Mouse (Mus musculus) Patski (cell line): ENCODE results near the gene Anks4b. TPM values are rescaled to one million over a fixed set of nuclear protein-coding genes. Genes with fewer than 3 reads are reported as not detected.

Experiments
- ATAC-seq: fragments of 100-300 bp; one replicate; pipeline ENCODE4 v1.8.0; 2021
- CTCF ChIA-PET: fragments of 350-600 bp; sonication (Branson Sonifier 250); formaldehyde crosslinking; loops from one replicate; lab custom pipeline; 2022; ENCODE audit warnings: inconsistent platforms; lab: Charles Lee
- POLR2A ChIA-PET: fragments of 350-600 bp; sonication (Branson Sonifier 250); formaldehyde crosslinking; loops from one replicate; lab custom pipeline; 2022; ENCODE audit warnings: antibody characterized with exemption, inconsistent platforms; lab: Charles Lee
- DNase-seq: peaks from one replicate; pipeline ENCODE4 v3.0.0-alpha.2; 2011; ENCODE audit warnings: low read depth, low spot score
- H3K27me3 ChIP-seq: fragments of 371-371 bp; one replicate; pipeline ENCODE4 v1.5.1; 2021
- CTCF ChIP-seq: fragments of 100-300 bp; IDR thresholded peaks from one replicate; pipeline ENCODE4 v1.5.1; 2021
- in situ Hi-C: fragments of 300-500 bp; cut with MboI; formaldehyde crosslinking; loops from 3 replicates; pipeline ENCODE4 v1.11.1; 2018; ENCODE audit warnings: low pct_unique_long_range_greater_than_20kb, mixed read lengths
- polyA plus RNA-seq: library from polyadenylated mRNA; unstranded; gene quantifications from one replicate; pipeline ENCODE4 v1.2.3, GENCODE M21; 2021

Gene Anks4b
- polyA plus RNA-seq, 1 experiment from 2014 or later, result not detected

DNA sequence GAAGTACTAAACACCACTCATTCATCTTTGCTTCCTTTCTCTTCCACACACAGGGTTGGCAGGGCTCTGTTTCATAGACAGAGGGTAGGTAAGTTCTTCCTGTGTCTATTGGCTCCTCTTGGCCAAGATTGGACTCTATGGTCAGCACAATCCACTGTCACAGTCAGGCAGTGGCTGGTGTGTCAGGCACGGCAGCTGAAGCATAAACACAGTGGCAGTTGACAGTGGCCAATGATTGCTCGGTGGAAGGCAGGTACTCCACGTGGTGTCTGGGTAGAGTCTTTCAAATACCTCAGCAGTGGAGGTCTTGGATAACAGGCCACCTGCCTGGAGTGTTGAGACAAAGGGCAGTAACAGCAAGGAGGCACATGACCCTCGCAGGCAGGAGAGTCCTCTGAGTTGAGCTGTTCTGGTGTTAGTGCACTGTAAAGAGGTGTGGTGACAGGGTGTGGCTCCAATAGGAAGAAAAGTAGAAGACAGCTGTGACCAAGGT, 15.5 kb upstream of the Anks4b start:
- in situ Hi-C loops, result no loop called here
- no peak for DNase-seq
- ChIA-PET CTCF (no interaction called here), POLR2A (no interaction called here)
- no peaks in the 10 kb centered on the region for H3K27me3 ChIP-seq
- no peak for ATAC-seq
- TF ChIP-seq CTCF, result no peak

DNA sequence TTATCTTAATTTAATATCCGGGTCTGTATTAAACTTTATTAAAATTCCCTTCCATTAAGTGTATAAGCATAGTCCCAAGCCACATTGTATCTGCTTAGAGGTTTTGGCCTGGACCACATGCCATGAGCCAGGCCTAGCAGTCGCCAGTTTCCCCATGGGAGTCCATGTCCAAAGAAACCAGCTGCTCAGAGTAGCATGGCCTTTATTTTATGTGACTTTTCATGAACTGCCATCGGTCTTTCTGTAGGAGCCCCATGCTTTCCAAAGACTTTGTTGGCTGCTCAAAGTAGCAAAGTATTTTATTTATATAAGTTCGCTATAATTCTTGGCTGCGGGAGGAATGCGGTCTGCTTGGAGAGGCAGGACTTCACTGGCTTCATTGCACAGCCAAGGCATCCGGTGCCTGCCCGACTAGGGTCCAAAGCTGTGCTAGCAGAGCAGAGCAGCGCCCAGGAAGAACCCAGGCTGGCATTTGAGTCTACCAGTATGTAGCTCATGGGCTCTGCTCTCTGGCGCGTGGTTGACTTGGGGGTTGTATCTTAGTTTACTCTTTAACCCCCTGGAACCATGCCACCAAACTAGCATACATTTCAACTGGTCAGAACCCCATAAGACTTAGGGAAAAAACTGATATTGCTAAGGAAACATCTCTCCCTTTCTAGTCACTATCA, 9.9 kb upstream of the Anks4b start:
- H3K27me3 ChIP-seq, result no peaks in the 10 kb centered on the region
- in situ Hi-C loops, result no loop called here
- ATAC-seq (no peak), DNase-seq (no peak)
- no peak for TF ChIP-seq CTCF
- ChIA-PET CTCF (no interaction called here), POLR2A (no interaction called here)

DNA sequence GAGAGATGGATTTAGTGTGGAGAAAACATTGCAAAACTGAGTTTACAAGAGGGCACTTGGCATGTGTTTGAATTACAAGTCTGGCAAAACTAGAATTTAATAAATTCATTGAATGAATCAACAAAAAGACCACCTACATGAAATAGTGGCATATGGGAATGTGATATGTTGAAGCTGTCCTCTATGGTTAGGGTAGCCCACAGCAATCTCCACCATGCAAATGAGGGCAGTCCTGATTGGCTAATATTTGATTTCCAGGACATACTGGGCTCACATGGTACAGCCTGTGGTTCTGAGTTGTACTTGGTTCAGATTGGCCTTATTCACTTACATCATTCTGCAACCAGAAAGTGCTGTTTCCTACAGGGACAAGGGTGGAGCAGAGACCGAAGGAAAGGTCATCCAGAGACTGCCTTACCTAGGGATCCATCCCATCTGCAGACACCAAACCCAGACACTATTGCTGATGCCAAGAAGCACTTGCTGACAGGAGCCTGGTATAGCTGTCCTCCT, 1.4 kb upstream of the Anks4b start:
- ATAC-seq, result no peak
- H3K27me3 ChIP-seq, result no peaks in the 10 kb centered on the region
- in situ Hi-C loops, result no loop called here
- TF ChIP-seq CTCF, result no peak
- ChIA-PET CTCF (no interaction called here), POLR2A (no interaction called here)
- DNase-seq, result no peak

DNA sequence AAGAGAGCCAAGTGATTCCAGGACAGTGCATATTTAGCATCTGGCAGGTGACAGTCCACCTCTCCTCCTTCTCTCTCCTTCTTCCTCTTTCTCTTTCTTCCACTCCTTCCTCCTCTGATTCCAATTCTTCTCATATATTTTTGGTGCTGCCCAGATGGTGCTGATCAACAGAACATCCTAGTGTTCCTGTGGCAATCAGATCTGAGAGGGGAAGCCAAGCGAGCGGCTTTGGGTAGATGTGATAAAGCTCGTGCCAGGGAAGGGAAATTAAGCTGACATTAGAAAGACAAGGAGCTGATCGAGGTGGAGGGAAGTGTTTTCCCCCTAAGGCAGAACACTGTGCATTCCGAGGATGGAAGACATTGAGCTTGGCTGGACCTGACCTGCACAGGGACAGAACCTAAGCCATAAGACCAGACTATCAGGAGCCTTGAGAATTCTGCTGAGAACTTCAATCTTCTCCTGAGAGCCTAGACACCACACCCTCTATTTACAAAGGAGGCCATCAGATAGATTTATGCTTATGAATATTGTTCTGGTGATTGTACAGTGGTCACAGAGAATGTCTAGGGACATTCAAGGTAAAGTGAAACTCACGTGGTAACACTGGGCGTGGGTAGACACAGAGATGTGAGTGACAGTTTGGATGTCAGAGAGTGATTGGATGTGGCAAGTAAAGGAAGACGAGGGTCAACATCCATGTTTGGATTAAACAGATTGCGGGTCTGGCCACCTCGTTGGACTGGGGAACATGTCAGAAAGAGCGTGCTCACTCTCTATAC, 1.3 kb downstream of the Anks4b start:
- ChIA-PET CTCF (interaction anchor here (0.6 kb wide), 1 partner anchor 51 kb away, joined by 3 read pairs; no protein-coding TSS in a partner anchor), POLR2A (interaction anchor here (0.6 kb wide), 1 partner anchor 120 kb away, joined by 3 read pairs; no protein-coding TSS in a partner anchor)
- ATAC-seq, result no peak
- no peak for TF ChIP-seq CTCF
- H3K27me3 ChIP-seq, result no peaks in the 10 kb centered on the region
- no peak for DNase-seq
- in situ Hi-C loops, result no loop called here

DNA sequence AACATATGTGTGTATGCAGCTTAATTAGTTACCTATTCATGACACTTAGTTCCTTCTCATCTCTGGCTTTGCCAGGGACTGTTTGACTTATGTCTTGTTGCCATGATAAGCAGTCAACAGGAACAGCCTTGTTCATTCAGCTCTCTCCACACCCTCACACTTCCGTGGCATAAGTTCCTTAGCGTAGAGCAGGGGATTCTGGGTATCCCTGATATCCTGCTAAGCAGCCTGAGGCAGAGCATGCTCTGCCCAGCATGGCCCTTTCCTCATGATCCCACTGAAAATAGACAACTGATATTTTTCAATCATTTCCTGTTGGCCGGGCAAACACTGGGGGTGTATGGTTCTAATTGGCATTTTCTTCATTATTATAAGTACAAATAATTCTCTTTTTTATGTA, 4.0 kb downstream of the Anks4b start:
- POLR2A ChIA-PET, result no interaction called here
- no peak for ATAC-seq
- no peak for TF ChIP-seq CTCF
- no peaks in the 10 kb centered on the region for H3K27me3 ChIP-seq
- in situ Hi-C loops, result no loop called here
- no peak for DNase-seq
- CTCF ChIA-PET, result no interaction called here

DNA sequence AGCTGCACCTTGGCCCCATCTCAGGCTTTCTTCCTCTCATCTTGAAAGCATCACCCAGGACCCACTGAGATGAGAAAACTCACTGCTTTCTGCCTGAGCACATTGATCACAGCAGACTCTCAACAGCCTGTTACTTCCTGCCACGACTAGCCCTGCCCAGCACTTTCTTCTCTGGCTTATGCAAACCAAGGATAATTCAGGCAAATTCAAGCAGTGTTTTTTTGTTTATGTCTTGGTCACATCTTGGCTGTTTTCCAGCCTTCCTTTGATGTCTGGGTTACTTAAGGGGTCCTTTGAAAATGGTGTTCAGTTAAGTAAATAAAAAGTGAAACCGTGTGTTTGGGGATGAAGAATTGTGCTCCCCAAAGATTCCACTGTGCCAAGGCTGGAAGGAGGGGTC, 5.3 kb downstream of the Anks4b start:
- ChIA-PET CTCF (no interaction called here), POLR2A (no interaction called here)
- in situ Hi-C loops, result no loop called here
- ATAC-seq, result no peak
- no peaks in the 10 kb centered on the region for H3K27me3 ChIP-seq
- DNase-seq, result no peak
- no peak for TF ChIP-seq CTCF

DNA sequence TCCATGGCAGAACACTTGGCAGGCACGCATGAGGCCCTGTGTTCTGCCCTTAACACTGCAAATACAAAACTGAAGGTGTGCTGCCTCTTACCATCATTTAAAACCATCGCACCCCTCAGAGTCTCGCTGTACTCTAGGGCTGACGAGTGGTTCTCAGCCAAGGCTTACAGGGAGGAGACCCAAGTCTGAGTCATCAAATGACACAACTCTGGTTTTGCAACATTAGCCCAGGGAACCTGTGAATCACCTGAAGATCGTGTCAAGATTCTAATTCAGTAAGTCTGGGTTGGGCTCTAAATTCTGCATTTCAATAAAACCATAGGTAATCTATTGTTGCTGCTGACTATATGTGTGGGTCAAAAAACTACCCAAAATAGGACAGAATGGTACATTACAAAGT, 6.9 kb downstream of the Anks4b start:
- ChIA-PET POLR2A (no interaction called here), CTCF (no interaction called here)
- TF ChIP-seq CTCF, result no peak

DNA sequence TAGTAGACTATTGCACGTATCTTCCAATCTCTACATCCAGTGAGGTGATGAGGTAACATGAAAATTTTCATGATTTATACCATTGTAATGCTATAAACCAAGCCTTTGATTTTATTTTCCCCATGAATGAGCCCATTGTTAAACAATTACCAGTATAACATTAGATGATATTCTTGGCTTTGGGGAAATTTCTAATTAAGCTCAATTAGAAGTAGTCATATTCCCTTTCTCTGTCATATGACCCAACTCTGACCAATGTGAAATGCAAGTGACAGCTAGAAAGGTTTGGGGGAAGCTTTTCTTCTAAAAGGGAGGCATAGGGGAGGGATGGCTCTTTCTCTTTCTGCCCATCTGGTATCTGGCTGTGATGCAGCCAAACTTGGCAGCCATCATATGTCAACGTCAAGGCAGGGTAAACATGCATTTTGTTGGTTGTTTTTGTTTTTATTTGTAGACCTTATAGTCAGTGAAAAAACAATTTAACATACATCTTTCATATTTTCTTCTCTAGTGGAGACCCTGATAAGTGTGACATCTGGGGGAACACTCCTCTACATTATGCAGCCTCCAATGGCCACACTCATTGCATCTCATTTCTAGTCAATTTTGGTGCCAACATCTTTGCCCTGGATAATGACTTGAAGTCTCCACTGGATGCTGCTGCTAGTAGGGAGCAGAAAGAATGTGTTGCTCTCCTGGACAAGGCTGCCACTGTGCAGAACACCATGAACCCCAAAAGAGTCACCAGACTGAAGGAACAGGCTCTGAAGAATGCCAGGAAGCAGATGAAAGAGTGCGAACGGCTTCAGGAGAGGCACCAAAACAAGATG, 8.0 kb downstream of the Anks4b start:
- in situ Hi-C loops, result no loop called here
- no peaks in the 10 kb centered on the region for H3K27me3 ChIP-seq
- TF ChIP-seq CTCF, result no peak
- no peak for ATAC-seq
- ChIA-PET POLR2A (no interaction called here), CTCF (no interaction called here)
- DNase-seq, result no peak

More for the DNA sequence above, 6.9 kb downstream of the Anks4b start:
- no peaks in the 10 kb centered on the region for H3K27me3 ChIP-seq
- ATAC-seq, result no peak
- no peak for DNase-seq
- in situ Hi-C loops, result no loop called here

DNA sequence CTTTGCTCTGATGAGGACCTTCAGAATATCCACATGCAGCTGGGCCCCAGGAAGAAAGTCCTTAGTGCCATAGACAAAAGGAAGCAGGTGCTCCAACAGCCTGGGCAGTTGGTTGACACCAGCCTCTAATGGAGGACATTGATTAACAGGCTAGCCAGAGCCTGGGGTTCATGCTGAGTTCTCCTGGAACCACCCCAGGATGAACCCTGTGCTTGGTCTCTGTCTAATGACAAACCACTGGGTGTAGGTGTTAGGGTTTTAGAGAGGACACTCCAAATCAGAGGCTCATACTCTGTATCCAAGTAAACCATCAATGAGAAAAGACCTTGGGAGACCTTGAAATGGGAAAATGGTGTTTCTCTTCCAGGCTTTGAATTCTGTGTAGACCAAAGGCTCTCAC, 9.2 kb downstream of the Anks4b start:
- ChIA-PET POLR2A (no interaction called here), CTCF (no interaction called here)
- no peaks in the 10 kb centered on the region for H3K27me3 ChIP-seq
- in situ Hi-C loops, result no loop called here
- DNase-seq, result no peak
- TF ChIP-seq CTCF, result no peak
- no peak for ATAC-seq

DNA sequence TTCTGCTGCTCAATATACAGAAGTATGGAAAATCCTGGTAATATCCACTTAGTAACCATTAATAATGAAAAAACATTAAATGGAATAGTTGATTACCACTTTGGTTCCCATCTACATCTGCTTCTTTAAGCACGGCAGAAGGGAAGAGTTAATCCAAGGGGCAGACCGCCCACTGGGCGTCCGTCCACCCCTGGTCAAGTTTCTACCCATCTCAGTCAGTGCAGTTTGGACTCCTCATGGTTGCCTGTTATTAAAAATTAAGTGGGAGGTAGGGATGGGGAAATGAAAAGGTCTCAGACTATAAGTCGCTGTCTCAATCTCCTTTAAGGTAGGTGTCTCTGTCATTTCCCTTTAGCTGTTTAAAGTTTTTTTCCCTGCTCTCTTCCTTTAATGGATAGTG, 15.3 kb downstream of the Anks4b start:
- H3K27me3 ChIP-seq, result no peaks in the 10 kb centered on the region
- DNase-seq (no peak), ATAC-seq (no peak)
- ChIA-PET CTCF (no interaction called here), POLR2A (no interaction called here)
- in situ Hi-C loops, result no loop called here
- TF ChIP-seq CTCF, result no peak
